Mouse (Mus musculus) C2C12 (cell line): ENCODE data around the gene Cnmd.

Source experiments
- CTCF ChIP-seq: IDR thresholded peaks from one replicate; pipeline ENCODE4 v1.5.1; 2011; ENCODE audit not compliant: control insufficient read depth, insufficient read depth, insufficient read length
- MAX ChIP-seq: IDR thresholded peaks from one replicate; pipeline ENCODE4 v1.6.1; 2011; ENCODE audit warnings: mild to moderate bottlenecking, control low read depth
- MYOD1 ChIP-seq: IDR thresholded peaks from one replicate; pipeline ENCODE4 v1.6.1; 2011; ENCODE audit warnings: low read depth; ENCODE audit not compliant: control insufficient read depth, insufficient read length

DNA sequence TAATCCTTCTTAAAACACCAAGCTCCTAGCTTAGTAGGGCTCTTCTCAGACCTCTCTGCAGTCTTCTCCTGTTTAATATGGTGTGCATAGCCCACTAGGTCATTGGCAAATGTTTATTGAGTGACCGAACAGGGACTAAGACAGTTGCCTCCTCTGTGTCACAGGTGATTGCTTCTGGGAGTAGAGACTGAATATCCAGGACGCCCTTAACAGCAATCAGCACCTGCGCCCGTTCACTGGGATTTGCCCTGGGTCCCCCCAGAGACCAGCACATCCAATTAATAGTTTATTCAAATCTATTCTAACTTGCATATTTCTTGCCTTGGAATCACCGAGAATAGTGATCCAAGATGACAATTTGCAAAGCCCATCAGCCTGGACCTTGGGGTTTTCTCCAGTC lies 10.6 kb upstream of the Cnmd start:
- no peak for TF ChIP-seq MAX
- no peak for TF ChIP-seq CTCF
- no peak for TF ChIP-seq MYOD1
